Mouse (Mus musculus): ENCODE results near the gene Wwox.

Gene Wwox

GRCm38 (mm10) chr8:115070225-115070624, 630.8 kb downstream of the Wwox start:
- in situ Hi-C loops (cut with MboI, MseI): no loop called here

- in situ Hi-C loops (cut with MboI, MseI): no loop called here
Measured at GRCm38 (mm10) chr8:115071231-115071630, 631.8 kb downstream of the Wwox start.

GRCm38 (mm10) chr8:115078296-115078695, 638.8 kb downstream of the Wwox start:
- in situ Hi-C loops (cut with MboI, MseI): loop anchor here (25.0 kb wide), 1 partner anchor 634 kb away; the partner anchor contains the start of gene Maf

- in situ Hi-C loops (cut with MboI, MseI): loop anchor here (25.0 kb wide), 1 partner anchor 631 kb away; the partner anchor contains the start of gene Maf
Measured at GRCm38 (mm10) chr8:115081302-115082207, 642.1 kb downstream of the Wwox start.

- in situ Hi-C loops (cut with MboI, MseI): loop anchor here (25.0 kb wide), 1 partner anchor 624 kb away; the partner anchor contains the start of gene Maf
Measured at GRCm38 (mm10) chr8:115088162-115088561, 648.7 kb downstream of the Wwox start.

GRCm38 (mm10) chr8:115089744-115090143, 650.3 kb downstream of the Wwox start:
- in situ Hi-C loops (cut with MboI, MseI): loop anchor here (25.0 kb wide), 1 partner anchor 623 kb away; the partner anchor contains the start of gene Maf

GRCm38 (mm10) chr8:115090202-115090601, 650.7 kb downstream of the Wwox start:
- in situ Hi-C loops (cut with MboI, MseI): loop anchor here (25.0 kb wide), 1 partner anchor 622 kb away; the partner anchor contains the start of gene Maf

- in situ Hi-C loops (cut with MboI, MseI): loop anchor here (25.0 kb wide), 1 partner anchor 617 kb away; the partner anchor contains the start of gene Maf
Measured at GRCm38 (mm10) chr8:115095548-115095947, 656.1 kb downstream of the Wwox start.

- in situ Hi-C loops (cut with MboI, MseI): loop anchor here (25.0 kb wide), 1 partner anchor 614 kb away; the partner anchor contains the start of gene Maf
Measured at GRCm38 (mm10) chr8:115097988-115098562, 658.6 kb downstream of the Wwox start.

GRCm38 (mm10) chr8:115109309-115109708, 669.9 kb downstream of the Wwox start:
- in situ Hi-C loops (cut with MboI, MseI): no loop called here

GRCm38 (mm10) chr8:115110423-115110822, 671.0 kb downstream of the Wwox start:
- in situ Hi-C loops (cut with MboI, MseI): no loop called here

GRCm38 (mm10) chr8:115112062-115112461, 672.6 kb downstream of the Wwox start:
- in situ Hi-C loops (cut with MboI, MseI): no loop called here

GRCm38 (mm10) chr8:115114498-115114897, 675.0 kb downstream of the Wwox start:
- in situ Hi-C loops (cut with MboI, MseI): no loop called here

- in situ Hi-C loops (cut with MboI, MseI): loop anchor here (25.0 kb wide), 1 partner anchor 1314 kb away; no protein-coding TSS in a partner anchor
Measured at GRCm38 (mm10) chr8:115126081-115126480, 686.6 kb downstream of the Wwox start.

- in situ Hi-C loops (cut with MboI, MseI): loop anchor here (25.0 kb wide), 1 partner anchor 1314 kb away; no protein-coding TSS in a partner anchor
Measured at GRCm38 (mm10) chr8:115126674-115127073, 687.2 kb downstream of the Wwox start.

- in situ Hi-C loops (cut with MboI, MseI): loop anchor here (25.0 kb wide), 1 partner anchor 1317 kb away; no protein-coding TSS in a partner anchor
Measured at GRCm38 (mm10) chr8:115129307-115129706, 689.9 kb downstream of the Wwox start.

GRCm38 (mm10) chr8:115133119-115133518, 693.7 kb downstream of the Wwox start:
- in situ Hi-C loops (cut with MboI, MseI): loop anchor here (25.0 kb wide), 1 partner anchor 1321 kb away; no protein-coding TSS in a partner anchor

GRCm38 (mm10) chr8:115133711-115134218, 694.3 kb downstream of the Wwox start:
- in situ Hi-C loops (cut with MboI, MseI): loop anchor here (25.0 kb wide), 1 partner anchor 1321 kb away; no protein-coding TSS in a partner anchor

GRCm38 (mm10) chr8:115136888-115137287, 697.4 kb downstream of the Wwox start:
- in situ Hi-C loops (cut with MboI, MseI): loop anchor here (25.0 kb wide), 1 partner anchor 1325 kb away; no protein-coding TSS in a partner anchor

- in situ Hi-C loops (cut with MboI, MseI): loop anchor here (25.0 kb wide), 1 partner anchor 1329 kb away; no protein-coding TSS in a partner anchor
Measured at GRCm38 (mm10) chr8:115141614-115142013, 702.2 kb downstream of the Wwox start.
